Mouse (Mus musculus): ENCODE data around the gene Fbxo30.

GRCm38 (mm10) chr10:11319446-11319970 lies 38.4 kb downstream of the Fbxo30 start:
- no peak for TF ChIP-seq POLR2AphosphoS5 (IDR thresholded peaks at IDR 0.05; ENCODE audit: insufficient replicate concordance, low read depth, low read length)
- no peak for TF ChIP-seq GATA2 (IDR thresholded peaks at IDR 0.05; ENCODE audit: borderline replicate concordance, low read depth, low read length)
- no peak for TF ChIP-seq TAL1 (conservative IDR thresholded peaks at IDR 0.05; ENCODE audit: low read depth, low read length)
- no peak for TF ChIP-seq CTCF (IDR thresholded peaks at IDR 0.05; ENCODE audit: low read depth, low read length)
